In the genomic region with DNA sequence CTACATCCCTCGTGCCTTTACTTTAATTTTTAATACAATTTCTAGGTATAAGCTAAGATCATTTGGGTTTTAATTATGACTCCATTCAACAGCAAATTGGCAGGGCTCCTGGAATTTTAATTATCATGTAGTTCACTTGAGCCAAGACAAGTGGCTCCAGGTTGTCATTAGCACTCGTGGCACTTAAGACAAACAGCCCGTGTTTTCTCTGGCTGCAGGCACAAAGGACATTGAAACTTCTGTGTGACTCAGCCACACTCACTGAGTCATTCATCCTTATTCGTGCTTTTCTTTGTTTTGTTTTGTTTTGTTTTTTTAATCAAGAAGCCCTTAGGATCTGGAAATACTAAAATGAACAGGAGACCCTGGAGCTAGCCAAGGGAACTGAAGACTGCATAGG, we compare ENCODE assay signal across 20 mouse cellular contexts.
DNase-seq lines count a peak whose midpoint lies in the region; ATAC-seq and TF ChIP-seq lines count a peak whose summit lies in the region.
"Had no signal": no experiment of that assay in that cellular context is flagged by ENCODE, and none has a peak within 500 bp of the region (broad histone marks: within the 10 kb centered on the region; RNA-seq: fewer than 3 reads in every experiment).

No protein-coding gene starts in this region.

- H3K36me3 ChIP-seq in midbrain, postnatal 0 days (ENCODE audit: insufficient read depth, low read length): no peaks in the 10 kb centered on the region
- H3K36me3 ChIP-seq in midbrain, embryonic 11.5 days (ENCODE audit: control insufficient read depth, insufficient read depth, low read length): no peaks in the 10 kb centered on the region
- H3K36me3 ChIP-seq: embryonic facial prominence, embryonic 15.5 days; midbrain, embryonic 15.5 days; neural tube, embryonic 12.5 days had no signal

- H3K4me1 ChIP-seq in midbrain, postnatal 0 days (ENCODE audit: insufficient read depth, low read length): no peaks in the 10 kb centered on the region
- H3K4me1 ChIP-seq in midbrain, embryonic 11.5 days (ENCODE audit: control insufficient read depth, insufficient read depth, low read length): no peaks in the 10 kb centered on the region
- H3K4me1 ChIP-seq: embryonic facial prominence, embryonic 15.5 days; midbrain, embryonic 15.5 days had no signal

- DNase-seq in adrenal gland, adult 8-10 months: peak; percentile 9
- no peak for DNase-seq in adrenal gland, postnatal 25 days
- DNase-seq in heart, adult 8-10 months (ENCODE audit: low spot score): peak; percentile 45
- DNase-seq in heart, postnatal 4 days: no peak
- DNase-seq in midbrain, postnatal 0 days (ENCODE audit: low spot score): peak; percentile 8
- no peak for DNase-seq in midbrain, embryonic 11.5 days (ENCODE audit: low spot score, missing footprints)
- DNase-seq in lung, postnatal 25 days (ENCODE audit: low spot score): no peak
- DNase-seq: B cell, adult 2 months; cerebellum, adult 2 months; gastrocnemius, postnatal 36 days; kidney, postnatal 10 days; liver; lung, adult 2 months; right cerebral cortex, postnatal 14 days; thymus, postnatal 4 days had no signal

- no peak for TF ChIP-seq CTCF in midbrain, postnatal 0 days (IDR thresholded peaks at IDR 0.05)

- no peak overlapping the region for H3K4me2 ChIP-seq in midbrain, postnatal 0 days (ENCODE audit: low read depth, low read length, poor library complexity, severe bottlenecking)
- no peak overlapping the region for H3K4me2 ChIP-seq in midbrain, embryonic 11.5 days
- H3K4me2 ChIP-seq: embryonic facial prominence, embryonic 15.5 days; midbrain, embryonic 15.5 days; neural tube, embryonic 12.5 days had no signal

- no peaks in the 10 kb centered on the region for H3K27me3 ChIP-seq in midbrain, postnatal 0 days (ENCODE audit: insufficient read depth, low read length)
- H3K27me3 ChIP-seq in midbrain, embryonic 11.5 days (ENCODE audit: control insufficient read depth, insufficient read depth, low read length): no peaks in the 10 kb centered on the region
- H3K27me3 ChIP-seq: embryonic facial prominence, embryonic 15.5 days; midbrain, embryonic 15.5 days; neural tube, embryonic 12.5 days had no signal

- no peak overlapping the region for H3K27ac ChIP-seq in midbrain, postnatal 0 days (ENCODE audit: low read depth, low read length)
- no peak overlapping the region for H3K27ac ChIP-seq in midbrain, embryonic 11.5 days (ENCODE audit: low read depth, low read length)
- H3K27ac ChIP-seq: embryonic facial prominence, embryonic 15.5 days; midbrain, embryonic 15.5 days; neural tube, embryonic 12.5 days had no signal

- no peak overlapping the region for H3K4me3 ChIP-seq in midbrain, postnatal 0 days (ENCODE audit: low read depth, low read length)
- no peak overlapping the region for H3K4me3 ChIP-seq in midbrain, embryonic 11.5 days (ENCODE audit: low read depth, low read length)
- H3K4me3 ChIP-seq: embryonic facial prominence, embryonic 15.5 days; midbrain, embryonic 15.5 days; neural tube, embryonic 12.5 days had no signal

- WGBS in midbrain, postnatal 0 days: 54% methylated on average over 4 of the region's 4 CpGs
- 54% methylated on average over 4 of the region's 4 CpGs for WGBS in midbrain, embryonic 11.5 days

- ATAC-seq in midbrain, postnatal 0 days (ENCODE audit: low FRiP score): no peak
- no peak for ATAC-seq in midbrain, embryonic 11.5 days (ENCODE audit: low FRiP score)
- ATAC-seq in monocyte, adult 5-6 weeks (replicated peaks; ENCODE audit: insufficient number of reproducible peaks, low FRiP score, low TSS enrichment, poor library complexity, severe bottlenecking): no peak
- ATAC-seq: inflammation-experienced regulatory T-cells, adult 6 months; midbrain, embryonic 15.5 days had no signal

- no peak overlapping the region for H3K9ac ChIP-seq in midbrain, postnatal 0 days (replicated peaks; ENCODE audit: low read length, poor library complexity, severe bottlenecking)
- no peak overlapping the region for H3K9ac ChIP-seq in midbrain, embryonic 11.5 days (ENCODE audit: low read length)
- H3K9ac ChIP-seq: embryonic facial prominence, embryonic 15.5 days; midbrain, embryonic 15.5 days; neural tube, embryonic 12.5 days had no signal

- H3K9me3 ChIP-seq in midbrain, postnatal 0 days (ENCODE audit: low read length): no peaks in the 10 kb centered on the region
- H3K9me3 ChIP-seq in midbrain, embryonic 11.5 days (ENCODE audit: control insufficient read depth, low read length): no peaks in the 10 kb centered on the region
- H3K9me3 ChIP-seq: embryonic facial prominence, embryonic 15.5 days; midbrain, embryonic 15.5 days; neural tube, embryonic 12.5 days had no signal

Comparison
In these comparisons a context has a peak if more than half of its experiments do, and no peak if none do; other contexts are left out.
1. DNase-seq: peak in adrenal gland, adult 8-10 months (single experiment), heart, adult 8-10 months (single experiment) and midbrain, postnatal 0 days (single experiment); none in adrenal gland, postnatal 25 days (single experiment), heart, postnatal 4 days (single experiment), midbrain, embryonic 11.5 days (single experiment) and lung, postnatal 25 days (single experiment).